Mouse (Mus musculus) monocyte, adult 5-6 weeks (primary cell): Measurements from ENCODE around the gene Cnp. TPM values are rescaled to one million over a fixed set of nuclear protein-coding genes. Genes with fewer than 3 reads are reported as not detected.
"Not testable (repeated sequence)": the region's sequence is repeated elsewhere in the genome, so short reads cannot be mapped to it uniquely, and the experiment has no call there.

Source experiments
- ATAC-seq: fragments of 153-309, 156-312 bp; replicated peaks from 2 replicates; pipeline ENCODE4 v1.8.0; 2017; ENCODE audit warnings: mild to moderate bottlenecking; ENCODE audit not compliant: low TSS enrichment, insufficient number of reproducible peaks, severe bottlenecking, poor library complexity, low FRiP score
- total RNA-seq: library from RNA; stranded (forward); fragments of 200-1000, 200-491, 200-594 nt; gene quantifications from 3 replicates; pipeline ENCODE4 v1.2.3, GENCODE M21; 2017

The Cnp gene
- total RNA-seq, 1 experiment from 2014 or later: 22.6 TPM

- ATAC-seq: no peak
Measured at GRCm38 (mm10) chr11:100611627-100612026, 36.9 kb downstream of the Cnp start.

DNA sequence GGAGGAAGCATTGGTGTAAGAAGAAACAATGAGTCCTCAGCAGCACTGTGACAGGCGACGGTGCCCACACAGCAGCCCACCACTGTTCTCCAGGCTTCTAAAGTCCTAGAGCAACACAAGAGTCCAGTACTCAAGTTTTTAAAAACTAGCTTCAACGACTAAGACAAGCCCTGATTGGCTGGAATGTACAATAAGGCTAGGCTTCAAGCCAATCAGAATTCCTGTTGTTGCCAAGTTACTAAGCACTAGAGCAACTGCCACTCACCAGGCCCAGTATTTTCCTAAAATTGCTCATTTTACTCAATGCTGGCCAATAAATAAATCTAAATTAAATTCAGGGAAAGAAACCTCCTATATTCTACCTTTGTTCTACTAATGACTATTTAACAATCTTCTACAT, 38.5 kb downstream of the Cnp start:
- no peak for ATAC-seq

- no peak for ATAC-seq
Measured at GRCm38 (mm10) chr11:100616332-100616731, 41.6 kb downstream of the Cnp start.

GRCm38 (mm10) chr11:100616836-100617235, 42.1 kb downstream of the Cnp start:
- not testable (repeated sequence) for ATAC-seq

GRCm38 (mm10) chr11:100617480-100617879, 42.8 kb downstream of the Cnp start:
- no peak for ATAC-seq

- peak; percentile 45 for ATAC-seq
Measured at GRCm38 (mm10) chr11:100618761-100619484, 44.2 kb downstream of the Cnp start, which contains the start of gene Nkiras2. Gene Nkiras2 (plus strand): TSS chr11:100619244.

- ATAC-seq: peak; percentile 78
Measured at GRCm38 (mm10) chr11:100619485-100619975, 44.8 kb downstream of the Cnp start.

- ATAC-seq: no peak
Measured at GRCm38 (mm10) chr11:100619982-100620381, 45.3 kb downstream of the Cnp start, which contains the start of gene Dnajc7. Gene Dnajc7 (minus strand): TSS chr11:100620168.

- peak; percentile 44 for ATAC-seq
Measured at GRCm38 (mm10) chr11:100622714-100623113, 48.0 kb downstream of the Cnp start.

GRCm38 (mm10) chr11:100623867-100624266, 49.2 kb downstream of the Cnp start:
- peak; percentile 29 for ATAC-seq

- ATAC-seq: peak; percentile 12
Measured at GRCm38 (mm10) chr11:100625754-100626700, 51.3 kb downstream of the Cnp start.

DNA sequence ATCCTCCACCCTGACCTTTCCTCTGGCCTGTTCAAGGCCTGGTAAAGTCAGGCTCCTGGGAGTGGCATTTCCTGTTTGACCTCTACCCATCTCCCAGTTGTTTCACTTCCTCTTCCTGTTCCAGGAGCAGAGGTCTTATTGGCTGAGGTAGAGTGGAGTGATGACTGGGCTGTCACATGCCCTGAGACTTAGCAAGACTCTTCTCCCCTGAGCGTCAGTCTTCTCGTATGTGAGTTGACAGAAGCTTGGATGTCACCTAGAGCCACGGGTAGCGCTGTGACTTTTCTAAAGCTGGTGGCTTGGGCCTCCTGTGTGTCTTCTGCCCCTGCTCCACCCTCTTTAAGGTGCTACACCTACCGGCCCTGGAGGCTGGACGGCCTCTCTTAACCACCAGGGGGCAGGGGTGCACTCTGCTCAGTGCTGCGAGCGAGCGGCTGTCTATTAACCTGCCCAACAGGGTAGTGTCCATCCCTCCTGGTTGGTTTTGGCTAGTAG, 52.0 kb downstream of the Cnp start:
- ATAC-seq: peak; percentile 71

DNA sequence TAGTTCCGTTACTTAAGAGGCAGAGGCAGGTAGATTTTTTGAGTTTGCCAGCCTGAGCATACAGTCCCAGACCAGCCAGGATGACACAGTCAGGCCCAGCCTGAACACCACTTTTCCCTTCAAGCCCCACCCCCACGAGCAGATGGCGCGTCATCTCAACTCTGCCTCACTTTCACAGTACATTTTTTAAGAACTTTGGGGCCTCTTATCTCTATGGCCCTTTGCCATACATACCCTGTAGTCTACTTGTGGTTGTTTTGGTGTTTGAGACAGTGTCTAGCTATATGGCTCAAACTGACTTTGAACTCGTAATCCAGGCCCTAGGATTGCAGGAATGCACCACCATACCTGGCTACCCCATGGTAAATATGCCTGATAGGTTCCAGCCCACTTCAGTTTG, 53.4 kb downstream of the Cnp start:
- no peak for ATAC-seq

GRCm38 (mm10) chr11:100628862-100629352, 54.2 kb downstream of the Cnp start:
- no peak for ATAC-seq

GRCm38 (mm10) chr11:100634530-100634929, 59.8 kb downstream of the Cnp start:
- ATAC-seq: no peak

GRCm38 (mm10) chr11:100640159-100640906, 65.6 kb downstream of the Cnp start:
- ATAC-seq: peak; percentile 54; the same call in 1 of the 2 replicates
